Mouse (Mus musculus) frontal cortex, postnatal 14 days (tissue): ENCODE data around the gene Thra.
A peak's percentile ranks its signal among the peaks of the same experiment; 100 is the strongest.

Experiments
- DNase-seq, 2 experiments: peaks; one replicate each; pipeline ENCODE4 v3.0.0; 2022; ENCODE audit warnings: low spot score in 2 of 2

Thra gene

GRCm38 (mm10) chr11:98764746-98765145 lies 24.3 kb downstream of the Thra start:
- no peak for DNase-seq

- DNase-seq, result peak in 1 of 2 experiments; percentile 16
Observed at GRCm38 (mm10) chr11:98765421-98766309, 25.2 kb downstream of the Thra start.

DNA sequence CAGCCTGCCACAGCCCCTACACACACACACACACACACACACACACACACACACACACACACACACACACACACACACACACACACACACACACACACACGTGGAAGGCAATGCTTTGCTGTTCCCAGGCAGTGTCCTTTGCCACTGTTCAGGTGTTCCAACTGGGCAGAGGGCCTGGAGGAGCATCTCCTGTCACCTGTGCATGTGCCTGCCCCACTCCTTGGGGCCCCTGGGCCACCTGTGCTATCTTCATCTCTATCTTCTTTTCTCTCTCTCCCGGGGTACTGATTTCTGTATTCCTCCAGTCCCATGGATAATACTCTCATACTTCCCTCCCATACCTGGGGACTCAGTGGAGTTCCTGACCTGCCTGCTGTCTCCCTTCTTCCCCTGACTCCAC lies 25.9 kb downstream of the Thra start:
- DNase-seq, result no peak

GRCm38 (mm10) chr11:98766816-98767215 lies 26.4 kb downstream of the Thra start:
- DNase-seq, result peak in 1 of 2 experiments; percentile 11

DNA sequence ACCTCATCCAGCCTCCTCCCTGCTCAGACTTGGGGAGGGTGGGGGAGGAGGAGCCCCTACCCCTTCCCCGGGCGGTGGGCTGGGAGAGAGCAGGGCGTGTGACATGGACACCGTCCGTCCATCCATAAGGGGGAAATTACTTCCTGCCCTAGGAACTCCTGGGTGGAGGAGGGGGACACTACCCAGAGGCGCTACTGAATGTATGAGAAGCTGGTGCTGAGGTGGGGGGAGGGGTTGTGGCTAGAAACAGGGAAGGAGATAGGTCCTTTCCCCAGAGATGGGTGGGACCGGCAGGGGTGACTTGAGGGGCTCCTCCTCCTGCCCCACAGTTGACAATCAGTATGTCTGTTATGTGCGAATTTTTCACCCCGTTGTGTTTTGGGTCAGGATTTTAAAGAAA lies 26.8 kb downstream of the Thra start:
- DNase-seq, result peak in 1 of 2 experiments; percentile 55

GRCm38 (mm10) chr11:98767713-98768112 lies 27.3 kb downstream of the Thra start:
- DNase-seq, result no peak

GRCm38 (mm10) chr11:98768127-98769006 lies 27.9 kb downstream of the Thra start:
- DNase-seq, result peak in 1 of 2 experiments; percentile 34

GRCm38 (mm10) chr11:98769007-98769954 lies 28.8 kb downstream of the Thra start:
- peak in 1 of 2 experiments; percentile 17 for DNase-seq

GRCm38 (mm10) chr11:98770096-98770975 lies 29.9 kb downstream of the Thra start:
- DNase-seq, result no peak

GRCm38 (mm10) chr11:98771131-98771530 lies 30.7 kb downstream of the Thra start:
- DNase-seq, result peak in 1 of 2 experiments; percentile 29

DNA sequence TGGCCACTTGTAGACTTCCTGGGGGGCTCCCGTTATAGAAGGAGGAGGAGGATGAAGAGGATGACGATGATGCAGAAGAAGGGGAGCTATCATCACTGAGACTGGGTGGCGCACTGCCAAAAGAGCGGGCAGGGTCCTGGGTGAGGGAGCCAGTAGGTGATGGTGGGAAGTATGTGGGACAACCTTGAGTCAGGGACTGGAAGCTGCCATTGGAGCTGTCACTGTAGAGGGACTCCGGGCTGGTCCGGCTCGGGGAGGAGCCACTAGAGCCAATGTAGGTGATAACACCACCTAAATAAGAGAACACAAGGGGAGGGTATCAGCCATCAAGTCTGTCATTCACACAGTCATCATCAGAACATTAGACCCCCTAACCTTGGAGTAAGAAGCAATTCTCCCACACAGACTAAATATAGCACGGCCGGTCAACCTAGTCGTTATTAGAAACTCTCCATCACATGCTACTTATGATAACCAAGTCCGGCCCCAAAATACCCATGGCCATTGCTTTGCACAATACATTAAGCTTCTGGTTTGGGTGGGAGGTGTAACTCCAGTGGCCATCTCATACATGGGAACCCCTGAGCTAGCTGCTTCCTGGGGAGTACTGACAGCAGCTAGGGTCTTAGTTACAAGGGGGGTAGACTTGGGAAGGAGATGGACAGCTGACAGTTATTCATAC lies 31.5 kb downstream of the Thra start:
- peak in 1 of 2 experiments; percentile 29 for DNase-seq

DNA sequence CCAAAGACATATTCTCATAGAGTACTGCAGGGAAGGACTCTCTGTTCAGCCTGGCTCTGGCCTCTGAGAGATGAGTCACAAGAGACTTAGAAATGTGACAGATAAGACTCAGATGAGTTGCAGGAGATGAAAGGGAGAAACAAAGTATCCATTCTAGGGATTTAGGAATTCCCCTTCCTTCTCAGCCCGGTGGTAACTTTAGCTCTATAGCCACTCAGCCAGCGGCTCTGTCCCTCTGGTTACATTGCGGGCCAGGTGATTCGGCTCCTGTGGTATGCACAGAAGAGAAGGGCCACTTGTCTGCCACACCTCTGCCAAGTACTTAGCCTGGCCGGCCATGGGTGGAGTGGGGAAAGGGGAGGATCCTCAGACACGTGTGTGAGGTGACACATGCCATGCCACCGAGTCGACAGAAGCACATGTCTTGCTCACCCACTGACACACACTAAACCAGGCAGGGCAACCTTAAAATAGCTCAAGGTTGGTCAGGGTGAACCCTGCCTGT lies 32.3 kb downstream of the Thra start:
- DNase-seq, result no peak

DNA sequence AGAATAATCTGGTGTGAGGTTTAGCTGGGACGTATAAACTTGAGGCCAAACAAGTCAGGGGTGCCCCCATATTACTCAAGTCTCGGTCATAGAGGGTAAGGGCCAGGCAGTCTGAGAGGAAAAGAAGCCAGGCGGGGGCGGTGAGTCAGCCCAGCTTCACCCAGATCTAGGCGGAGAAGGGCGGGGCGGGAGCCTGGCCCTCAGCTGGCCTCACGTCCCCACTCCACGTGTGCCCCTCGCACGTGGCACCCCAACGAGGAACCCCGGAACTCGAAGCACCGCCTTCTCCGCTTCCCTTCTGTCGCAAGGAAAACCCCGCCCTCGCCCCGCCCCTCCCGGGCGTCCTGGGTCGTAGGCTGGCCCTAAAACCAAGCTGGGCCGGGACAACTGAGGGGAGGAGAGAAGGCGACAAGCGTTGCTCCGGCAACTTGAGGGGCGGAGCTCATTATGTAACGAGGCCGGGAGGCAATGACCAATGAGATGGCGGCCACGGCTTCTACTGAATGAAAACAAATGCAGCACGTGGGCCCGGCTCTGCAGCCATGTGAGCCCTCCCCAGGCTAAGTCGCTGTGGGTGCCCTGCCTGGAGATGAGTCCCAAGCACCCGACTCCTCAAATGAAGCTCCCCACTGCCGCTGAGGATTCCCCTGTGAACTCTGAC lies 33.3 kb downstream of the Thra start:
- DNase-seq, result peak; percentile 99

DNA sequence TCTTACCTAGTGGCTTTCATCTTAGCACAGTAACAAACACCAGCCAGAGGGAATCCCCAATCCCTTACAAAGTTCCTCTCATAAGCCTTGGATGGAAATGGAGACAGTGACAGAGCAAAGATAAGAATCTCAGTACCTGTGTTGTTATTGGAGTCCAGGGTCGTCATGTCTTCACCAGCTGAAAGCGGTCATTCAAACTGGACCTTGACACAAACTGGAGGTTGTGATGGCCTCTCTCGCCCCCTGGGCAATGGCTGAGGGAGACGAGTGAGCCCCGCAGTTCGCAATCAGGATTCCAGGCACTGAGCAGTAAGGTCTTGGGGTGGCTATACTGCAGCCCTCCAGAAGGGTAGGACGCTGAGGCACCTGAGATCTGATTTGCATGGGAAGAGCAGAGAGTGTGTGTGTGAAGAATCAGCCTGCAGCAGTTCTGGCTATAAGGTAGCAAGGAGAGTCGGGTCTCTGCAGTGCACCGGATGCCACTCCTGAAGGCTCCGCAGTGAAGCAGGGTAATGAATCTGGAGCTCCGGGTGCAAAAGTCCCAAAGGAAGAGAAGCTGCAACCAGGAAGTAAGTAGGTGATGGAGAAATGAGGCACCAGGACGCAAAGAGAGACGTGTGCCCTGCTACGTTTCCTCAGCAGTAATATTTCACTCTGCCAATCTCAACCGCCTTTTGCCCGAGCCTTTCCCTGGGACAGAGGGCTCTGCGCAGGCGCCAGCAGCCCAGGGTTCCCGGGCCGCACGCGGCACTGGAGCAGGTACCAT lies 34.3 kb downstream of the Thra start, which contains the start of gene Nr1d1:
Gene Nr1d1 (minus strand): TSS at position 752 of the 766 bp plus-strand sequence.
- DNase-seq, result peak in 1 of 2 experiments; percentile 34

DNA sequence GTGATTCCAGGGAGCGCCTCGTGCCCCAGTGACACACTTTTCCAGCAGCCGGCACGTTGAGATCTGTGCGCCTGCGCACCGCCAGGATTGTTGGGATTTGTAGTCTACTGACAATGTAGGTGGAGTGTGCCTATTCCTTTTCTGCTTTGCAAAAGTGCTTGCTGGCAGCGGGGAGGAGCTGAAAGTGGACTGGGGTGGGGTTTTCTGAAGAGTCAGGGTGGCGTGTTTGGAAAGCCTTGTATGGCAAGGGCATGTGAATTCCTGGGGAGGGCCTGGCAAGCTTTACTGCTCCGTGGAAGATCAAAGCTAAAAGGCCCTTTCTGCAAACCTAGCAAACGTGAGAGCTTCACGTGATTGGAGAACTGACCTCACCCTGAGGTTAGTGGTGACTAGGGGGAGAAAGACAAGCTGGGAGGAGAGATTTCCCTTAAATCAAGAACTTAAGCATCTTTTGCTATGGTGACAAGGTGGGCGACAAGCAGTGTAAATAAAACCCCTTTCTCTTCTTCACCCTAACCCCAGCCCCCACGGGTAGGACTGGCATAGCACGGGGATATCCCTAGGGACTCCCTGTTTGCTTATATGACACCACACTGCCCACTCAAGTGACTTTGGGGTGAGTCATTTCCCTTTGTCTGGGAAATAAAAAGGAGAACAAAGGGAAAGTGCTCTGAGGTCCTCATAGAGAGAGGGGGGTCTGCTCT lies 35.1 kb downstream of the Thra start:
- DNase-seq, result peak; percentile 99 to 100

GRCm38 (mm10) chr11:98776052-98776764 lies 35.8 kb downstream of the Thra start:
- DNase-seq, result no peak
